Mouse (Mus musculus): Measurements from ENCODE around the gene Gm10037.
A peak's percentile ranks its signal among the peaks of the same experiment; 100 is the strongest.

- TF ChIP-seq CTCF (IDR thresholded peaks at IDR 0.05) (peak; percentile 74), POLR2A (IDR thresholded peaks at IDR 0.05; ENCODE audit: insufficient read depth, low read depth, low read length) (no peak), EP300 (IDR thresholded peaks at IDR 0.05; ENCODE audit: insufficient read depth, low read depth, low read length) (no peak)
Measured at GRCm38 (mm10) chr13:67844119-67844852, 13.4 kb downstream of the Gm10037 start.
